Comparison of ENCODE assay signal across 32 mouse cellular contexts in the genomic region with DNA sequence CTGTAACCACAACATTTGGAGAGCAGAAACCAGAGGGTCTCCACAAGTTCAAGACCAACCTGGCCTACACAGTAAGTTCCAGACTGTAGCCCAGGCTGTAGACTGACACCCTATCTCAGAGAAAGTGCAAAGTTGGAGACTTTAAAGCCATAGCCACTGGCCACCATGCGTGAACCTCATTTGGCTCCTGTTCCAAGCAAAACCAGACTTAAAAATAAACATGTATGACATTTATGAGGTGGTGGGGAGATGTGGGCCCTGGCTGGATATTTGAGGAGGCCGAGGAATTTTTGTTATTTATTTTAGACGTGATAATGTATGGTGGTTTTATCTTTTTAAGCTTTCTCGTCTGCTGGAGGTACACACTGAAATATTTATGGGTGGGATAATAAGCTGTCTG. TPM values are rescaled to one million over a fixed set of nuclear protein-coding genes. Genes with fewer than 3 reads are reported as not detected.
"Had no signal": no experiment of that assay in that cellular context is flagged by ENCODE, and none has a peak within 500 bp of the region (broad histone marks: within the 10 kb centered on the region; RNA-seq: fewer than 3 reads in every experiment).

No protein-coding gene starts in this region.

- H3K9ac ChIP-seq: embryonic facial prominence, embryonic 12.5 days; embryonic facial prominence, embryonic 13.5 days; embryonic facial prominence, embryonic 15.5 days; forebrain, embryonic 12.5 days; forebrain, embryonic 13.5 days; forebrain, embryonic 15.5 days; forebrain, postnatal 0 days had no signal

- H3K36me3 ChIP-seq: embryonic facial prominence, embryonic 10.5 days; embryonic facial prominence, embryonic 12.5 days; embryonic facial prominence, embryonic 13.5 days; embryonic facial prominence, embryonic 15.5 days; forebrain, embryonic 10.5 days; forebrain, embryonic 12.5 days; forebrain, embryonic 15.5 days had no signal

- ATAC-seq: forebrain, embryonic 13.5 days; forebrain, embryonic 14.5 days; forebrain, embryonic 15.5 days; forebrain, embryonic 16.5 days; forebrain, postnatal 0 days had no signal

- H3K9me3 ChIP-seq: embryonic facial prominence, embryonic 10.5 days; embryonic facial prominence, embryonic 13.5 days; embryonic facial prominence, embryonic 15.5 days; forebrain, embryonic 10.5 days; forebrain, embryonic 13.5 days; forebrain, embryonic 15.5 days had no signal

- H3K27ac ChIP-seq: embryonic facial prominence, embryonic 10.5 days; embryonic facial prominence, embryonic 12.5 days; embryonic facial prominence, embryonic 13.5 days; embryonic facial prominence, embryonic 15.5 days; forebrain, embryonic 10.5 days; forebrain, embryonic 12.5 days; forebrain, embryonic 13.5 days; forebrain, embryonic 15.5 days; gastrocnemius, adult 2 months had no signal

- H3K4me3 ChIP-seq: embryonic facial prominence, embryonic 10.5 days; embryonic facial prominence, embryonic 12.5 days; embryonic facial prominence, embryonic 13.5 days; embryonic facial prominence, embryonic 15.5 days; erythroblast, embryonic 14.5 days; forebrain, embryonic 10.5 days; forebrain, embryonic 12.5 days; forebrain, embryonic 15.5 days; gastrocnemius, adult 2 months had no signal

- DNase-seq: cerebellum, adult 18-20 months; cerebellum, adult 2 months; cerebellum, adult 8-10 months; cerebellum, adult 9-10 months; cerebellum, adult 9-11 months; cerebellum, postnatal 10 days; cerebellum, postnatal 14 days; cerebellum, postnatal 25 days; cerebellum, postnatal 36 days; embryo, embryonic 11 days; forebrain, postnatal 0 days; gastrocnemius, adult 2 months; gastrocnemius, postnatal 10 days; gastrocnemius, postnatal 14 days; gastrocnemius, postnatal 25 days; gastrocnemius, postnatal 36 days; heart, adult 11 months had no signal

- H3K4me2 ChIP-seq: embryonic facial prominence, embryonic 12.5 days; embryonic facial prominence, embryonic 13.5 days; embryonic facial prominence, embryonic 15.5 days; forebrain, embryonic 12.5 days; forebrain, embryonic 13.5 days; forebrain, embryonic 15.5 days had no signal

RNA-seq across cellular contexts. Expression of a gene that starts 7.9 kb away (rescaled TPM):
- polyA plus RNA-seq: embryonic facial prominence, embryonic 13.5 days; embryonic facial prominence, embryonic 14.5 days; embryonic facial prominence, embryonic 15.5 days; forebrain, embryonic 10.5 days; forebrain, embryonic 11.5 days; forebrain, embryonic 12.5 days; forebrain, embryonic 13.5 days; gonadal fat pad, adult 2 months had no signal

RNA-seq across cellular contexts. Expression of a gene that starts 47.8 kb away (rescaled TPM):
- polyA plus RNA-seq: embryonic facial prominence, embryonic 10.5 days; embryonic facial prominence, embryonic 11.5 days; embryonic facial prominence, embryonic 14.5 days; erythroblast, embryonic 14.5 days; forebrain, embryonic 11.5 days; forebrain, embryonic 12.5 days; forebrain, embryonic 13.5 days; forebrain, embryonic 14.5 days; forebrain, embryonic 15.5 days; gonadal fat pad, adult 2 months had no signal
